Mouse (Mus musculus) gastrocnemius, postnatal 36 days (tissue): ENCODE data around the gene Adora2a. TPM values are rescaled to one million over a fixed set of nuclear protein-coding genes. Genes with fewer than 3 reads are reported as not detected.
"Not testable (repeated sequence)": the region's sequence is repeated elsewhere in the genome, so short reads cannot be mapped to it uniquely, and the experiment has no call there.

Experiments used
- DNase-seq, 2 experiments: peaks; one replicate each; pipeline ENCODE4 v3.0.0; 2022
- intact Hi-C: fragments of 180-260 bp; cut with DNase I; formaldehyde crosslinking; loops from one replicate; pipeline ENCODE4 v1.15.1; 2025
- long read RNA-seq, 2 experiments: library from polyadenylated mRNA; stranded (forward); transcript quantifications; one replicate each; pipeline ENCODE4 v2.0.0; 2021
- total RNA-seq, 2 experiments: library from RNA; stranded (reverse); gene quantifications; 2 replicates each; pipeline ENCODE4 v1.2.3; 2021

The Adora2a gene
- total RNA-seq: 1 to 10 TPM; 1.6 to 1.9 TPM
- long read RNA-seq, experiment 1: 0 reads
- long read RNA-seq, experiment 2: 0 reads

DNA sequence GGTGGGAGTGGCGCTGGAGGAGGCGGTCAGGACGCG lies at the start of gene Adora2a:
Gene Adora2a (plus strand): TSS at position 6 of the 36 bp plus-strand sequence.
- intact Hi-C loops: loop anchor here (2.0 kb wide), 2 partner anchors 120 to 170 kb away; no protein-coding TSS in a partner anchor
- no peak for DNase-seq

DNA sequence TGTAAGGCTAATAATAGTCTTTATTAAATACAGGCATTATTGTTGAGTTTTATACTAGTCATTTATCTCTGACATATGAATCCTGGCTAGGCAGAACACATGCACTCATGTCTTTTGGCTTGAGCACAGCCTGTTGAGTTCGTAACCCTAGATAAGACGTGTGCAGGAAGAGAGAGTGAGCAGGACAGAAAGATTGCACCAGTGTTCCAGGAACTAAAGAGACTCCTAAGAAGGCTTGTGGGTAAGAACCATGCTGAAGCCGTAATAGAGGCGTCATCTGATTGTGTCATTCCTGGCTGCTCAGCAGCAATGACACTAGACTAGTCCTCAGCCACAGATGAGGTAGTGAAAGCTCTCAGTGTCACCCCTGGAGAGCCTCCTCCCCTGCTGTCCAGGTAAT lies 43.7 kb upstream of the Adora2a start:
- DNase-seq: no peak
- intact Hi-C loops: no loop called here

GRCm38 (mm10) chr10:75276427-75277013 lies 40.2 kb upstream of the Adora2a start:
- intact Hi-C loops: loop anchor here (5.0 kb wide), 1 partner anchor 161 kb away; no protein-coding TSS in a partner anchor

GRCm38 (mm10) chr10:75277501-75277900 lies 39.2 kb upstream of the Adora2a start:
- DNase-seq: no peak
- intact Hi-C loops: loop anchor here (5.0 kb wide), 1 partner anchor 160 kb away; no protein-coding TSS in a partner anchor

More at GRCm38 (mm10) chr10:75276427-75277013, 40.2 kb upstream of the Adora2a start:
- no peak for DNase-seq

DNA sequence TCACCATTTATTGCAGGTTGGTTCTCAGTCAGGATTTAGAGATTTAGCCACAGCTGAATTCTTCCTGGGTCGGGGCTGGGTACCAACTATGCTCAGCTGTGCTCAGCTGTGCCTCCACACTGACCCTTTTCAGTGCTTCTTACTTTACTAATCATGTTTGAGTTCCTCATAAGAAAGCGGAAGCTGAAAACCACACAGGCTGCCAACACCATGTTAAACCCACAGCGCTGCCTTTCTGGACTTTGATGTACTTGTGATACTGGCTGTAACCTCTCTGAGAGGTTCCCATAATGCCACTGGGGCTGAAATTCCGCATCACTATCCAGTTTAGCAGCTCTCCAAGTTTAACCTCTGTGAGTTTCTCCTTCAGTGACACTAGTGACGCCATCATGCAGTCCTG lies 34.0 kb upstream of the Adora2a start:
- intact Hi-C loops: loop anchor here (5.0 kb wide), 1 partner anchor 200 kb away; no protein-coding TSS in a partner anchor

GRCm38 (mm10) chr10:75283821-75284220 lies 32.9 kb upstream of the Adora2a start:
- DNase-seq: no peak
- intact Hi-C loops: loop anchor here (5.0 kb wide), 1 partner anchor 198 kb away; no protein-coding TSS in a partner anchor

More for the DNA sequence above, 34.0 kb upstream of the Adora2a start:
- no peak for DNase-seq

DNA sequence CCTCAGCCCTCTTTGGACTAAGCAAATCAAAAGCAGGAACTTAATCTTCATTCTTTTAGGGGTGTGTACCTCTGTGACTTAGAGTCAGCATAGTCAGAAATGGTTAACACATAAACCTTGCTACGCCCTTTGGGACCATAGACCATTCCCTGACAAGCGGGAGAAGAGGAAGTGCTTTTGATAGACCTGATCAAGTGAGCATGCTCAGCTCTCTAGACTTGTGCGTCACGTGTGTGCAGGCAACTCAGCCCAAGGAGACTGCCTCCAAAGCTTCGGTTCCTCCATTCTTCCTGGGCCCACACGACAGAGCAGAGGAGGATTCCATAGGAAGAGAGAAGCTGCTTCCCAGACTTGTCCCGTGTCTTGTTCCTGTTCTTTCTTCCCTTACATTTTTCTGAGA lies 28.1 kb upstream of the Adora2a start:
- intact Hi-C loops: no loop called here
- DNase-seq: no peak

GRCm38 (mm10) chr10:75289392-75289791 lies 27.3 kb upstream of the Adora2a start:
- intact Hi-C loops: no loop called here
- no peak for DNase-seq

DNA sequence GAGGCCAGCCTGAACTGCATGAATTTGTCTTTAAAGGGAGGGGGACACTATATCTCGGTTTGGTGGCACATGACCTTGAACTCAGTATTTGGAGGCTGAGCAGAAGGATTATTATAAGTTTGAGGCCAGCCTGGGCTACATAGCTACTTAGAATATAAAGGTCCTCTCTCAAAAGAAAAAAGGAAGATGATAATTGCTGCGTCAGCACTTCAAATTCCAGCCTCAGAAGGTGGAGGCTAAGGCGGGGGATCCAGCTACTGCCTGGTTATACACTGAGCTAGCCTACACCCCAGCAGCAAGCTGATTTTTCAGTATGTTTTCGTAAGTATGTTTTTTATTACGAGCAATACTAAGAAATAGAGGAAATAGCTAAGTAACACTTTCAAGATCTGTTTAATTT lies 26.0 kb upstream of the Adora2a start:
- intact Hi-C loops: no loop called here
- DNase-seq: no peak

DNA sequence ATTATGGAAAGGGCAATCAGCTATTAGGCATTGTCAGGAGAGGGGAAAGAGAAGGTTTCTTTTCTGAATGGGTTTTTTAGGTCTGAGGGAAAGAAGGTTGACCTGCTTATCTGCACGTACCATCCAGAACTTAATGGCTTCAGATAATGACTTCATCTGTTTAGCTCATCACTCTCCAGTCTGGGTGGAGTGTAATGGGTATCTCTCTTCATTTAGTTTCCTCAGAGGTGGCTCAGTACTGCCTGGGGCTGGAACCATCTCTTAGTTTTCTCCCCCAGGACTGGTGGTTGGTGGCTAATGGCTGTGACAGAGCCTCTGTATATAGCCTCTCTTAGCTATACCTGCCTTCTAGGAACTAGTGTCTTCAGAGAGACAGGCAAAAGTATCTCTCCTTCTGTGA lies 25.3 kb upstream of the Adora2a start:
- no peak for DNase-seq
- intact Hi-C loops: no loop called here

- DNase-seq, intact Hi-C loops: not testable (repeated sequence)
These were observed 24.5 kb upstream of the Adora2a start for GRCm38 (mm10) chr10:75292206-75292605.

- DNase-seq: no peak
- intact Hi-C loops: no loop called here
These were observed 23.4 kb upstream of the Adora2a start for GRCm38 (mm10) chr10:75293288-75293687.

GRCm38 (mm10) chr10:75294362-75294761 lies 22.3 kb upstream of the Adora2a start:
- DNase-seq: no peak
- intact Hi-C loops: no loop called here

GRCm38 (mm10) chr10:75294926-75295325 lies 21.8 kb upstream of the Adora2a start:
- intact Hi-C loops: no loop called here

GRCm38 (mm10) chr10:75298608-75299007 lies 18.1 kb upstream of the Adora2a start:
- intact Hi-C loops: no loop called here
- DNase-seq: no peak

More at GRCm38 (mm10) chr10:75294926-75295325, 21.8 kb upstream of the Adora2a start:
- DNase-seq: no peak

GRCm38 (mm10) chr10:75299785-75300418 lies 16.8 kb upstream of the Adora2a start:
- DNase-seq: peak; percentile 53 to 55
- intact Hi-C loops: no loop called here

- peak in 1 of 2 experiments; percentile 8 for DNase-seq
- intact Hi-C loops: no loop called here
These were observed 15.4 kb upstream of the Adora2a start for GRCm38 (mm10) chr10:75301195-75301806.

DNA sequence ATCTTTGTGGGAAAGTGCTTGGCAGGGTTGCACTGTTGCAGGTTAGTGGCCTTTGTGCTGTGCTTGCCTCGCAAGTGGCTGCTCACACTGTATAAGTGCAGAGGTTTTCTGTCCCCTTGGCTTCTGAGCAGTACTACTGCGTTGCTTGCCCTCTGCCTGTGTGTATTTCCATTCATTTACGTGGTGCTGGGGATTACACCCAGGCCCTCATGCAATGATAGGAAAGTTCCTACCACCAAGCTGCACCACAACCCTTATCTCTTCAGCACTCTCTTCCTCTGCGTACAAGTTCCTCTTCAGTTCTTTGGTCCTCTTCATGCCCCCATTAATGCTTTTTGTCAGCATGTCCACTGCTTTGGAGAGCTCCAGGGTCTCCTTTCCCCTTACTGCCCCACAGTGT lies 14.7 kb upstream of the Adora2a start:
- intact Hi-C loops: no loop called here
- DNase-seq: peak in 1 of 2 experiments; percentile 10

- DNase-seq: peak in 1 of 2 experiments; percentile 11
- intact Hi-C loops: no loop called here
These were observed 14.1 kb upstream of the Adora2a start for GRCm38 (mm10) chr10:75302536-75302935.

- intact Hi-C loops: no loop called here
- DNase-seq: peak in 1 of 2 experiments; percentile 10
These were observed 13.2 kb upstream of the Adora2a start for GRCm38 (mm10) chr10:75303324-75304048.

DNA sequence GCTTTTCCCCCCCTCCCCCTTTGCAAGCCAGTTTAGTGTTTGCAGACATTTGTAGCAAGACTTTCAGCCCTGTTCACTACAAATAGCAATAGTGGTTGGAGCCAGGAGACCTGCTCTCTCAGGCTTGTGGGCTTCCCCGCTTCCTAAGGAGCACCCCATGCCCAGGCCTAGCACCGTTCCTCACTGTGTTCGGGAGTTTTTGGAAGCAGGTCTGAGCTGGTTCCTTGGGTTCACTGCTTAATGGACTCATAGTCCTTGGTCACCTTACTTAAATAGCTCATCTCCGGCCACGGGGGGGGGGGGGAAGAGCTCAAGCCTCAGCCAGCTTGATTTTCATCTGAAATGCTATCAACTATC lies 12.7 kb upstream of the Adora2a start:
- intact Hi-C loops: no loop called here
- DNase-seq: peak in 1 of 2 experiments; percentile 7
